Mouse (Mus musculus) testis, adult 2 months (tissue): ENCODE results near the gene Slc16a6.

Source experiments
- CTCF ChIP-seq: fragments of 200-500 bp; IDR thresholded peaks from 2 replicates; pipeline ENCODE4 v1.5.1; 2012; ENCODE audit warnings: low read depth, mild to moderate bottlenecking, inconsistent platforms, low read length, moderate library complexity; ENCODE audit not compliant: control insufficient read depth, insufficient read depth, insufficient replicate concordance
- POLR2A ChIP-seq: fragments of 200-500 bp; IDR thresholded peaks from 2 replicates; pipeline ENCODE4 v1.6.1; 2012; ENCODE audit warnings: low read depth, mild to moderate bottlenecking, inconsistent platforms, low read length, moderate library complexity; ENCODE audit not compliant: control insufficient read depth

DNA sequence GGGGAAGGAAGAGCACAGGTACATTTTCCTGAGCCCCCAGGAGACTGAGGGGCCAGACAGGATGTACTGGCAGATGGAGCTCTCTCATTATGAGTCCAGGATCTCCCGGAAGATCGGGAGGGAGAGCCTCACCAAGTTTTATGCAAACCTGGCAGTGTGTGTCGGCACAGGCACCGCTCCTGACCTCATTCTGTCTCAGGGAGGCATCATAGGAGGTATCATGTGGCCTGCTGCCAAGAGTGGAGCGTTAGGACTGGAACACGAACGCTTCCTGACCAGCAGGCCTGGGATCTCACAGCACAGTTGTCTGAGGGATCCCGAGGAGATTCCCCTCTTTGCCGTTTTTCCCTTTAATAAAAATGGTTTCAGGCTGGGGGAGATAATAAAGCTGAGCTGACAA, 31.6 kb upstream of the Slc16a6 start:
- TF ChIP-seq POLR2A (no peak), CTCF (no peak)
